In genomic region chr5:140659607-140660272, GRCm38 (mm10) we compare ENCODE assay signal across 8 mouse cellular contexts. TPM values are rescaled to one million over a fixed set of nuclear protein-coding genes. Genes with fewer than 3 reads are reported as not detected.
A peak's percentile ranks its signal among the peaks of the same experiment; 100 is the strongest.
DNase-seq lines count a peak whose midpoint lies in the region; ATAC-seq lines count a peak whose summit lies in the region.

No protein-coding gene starts in this region.

- H3K9me3 ChIP-seq in embryonic facial prominence, embryonic 13.5 days, result no peaks in the 10 kb centered on the region
- H3K9me3 ChIP-seq in midbrain, embryonic 15.5 days, result no peaks in the 10 kb centered on the region

- H3K27me3 ChIP-seq in embryonic facial prominence, embryonic 13.5 days, result no peaks in the 10 kb centered on the region
- H3K27me3 ChIP-seq in midbrain, embryonic 15.5 days (replicated peaks), result no peaks in the 10 kb centered on the region

- H3K9ac ChIP-seq in embryonic facial prominence, embryonic 13.5 days, result 0 out of 2 replicates have a peak overlapping the region, but pooled peaks have one; percentile 37
- H3K9ac ChIP-seq in midbrain, embryonic 15.5 days, result no peak overlapping the region

- WGBS in embryonic facial prominence, embryonic 13.5 days, result 28% methylated on average over 16 of the region's 16 CpGs
- WGBS in midbrain, embryonic 15.5 days, result 23% methylated on average over 16 of the region's 16 CpGs

- peak overlapping the region; percentile 21 for H3K4me2 ChIP-seq in embryonic facial prominence, embryonic 13.5 days
- H3K4me2 ChIP-seq in midbrain, embryonic 15.5 days, result peak overlapping the region; percentile 1; the same call in 1 of the 2 replicates

- peaks cover 5% of the 10 kb centered on the region; the same call in 1 of the 2 replicates for H3K36me3 ChIP-seq in embryonic facial prominence, embryonic 13.5 days
- 0 out of 2 replicates have a peak, but pooled peaks cover 3% of the 10 kb centered on the region for H3K36me3 ChIP-seq in midbrain, embryonic 15.5 days (replicated peaks)

- H3K4me3 ChIP-seq in embryonic facial prominence, embryonic 13.5 days, result no peak overlapping the region
- no peak overlapping the region for H3K4me3 ChIP-seq in midbrain, embryonic 15.5 days

- peaks cover 40% of the 10 kb centered on the region for H3K4me1 ChIP-seq in embryonic facial prominence, embryonic 13.5 days
- peaks cover 44% of the 10 kb centered on the region for H3K4me1 ChIP-seq in midbrain, embryonic 15.5 days

- no peak overlapping the region for H3K27ac ChIP-seq in embryonic facial prominence, embryonic 13.5 days
- peak overlapping the region; percentile 82 for H3K27ac ChIP-seq in midbrain, embryonic 15.5 days

- no peak for ATAC-seq in embryonic facial prominence, embryonic 13.5 days (ENCODE audit: insufficient number of reproducible peaks, insufficient read depth, low FRiP score, low TSS enrichment, low read depth)
- peak; percentile 89 for ATAC-seq in midbrain, embryonic 15.5 days (replicated peaks)

- DNase-seq in embryo, embryonic 11 days, result peak; percentile 29
- no peak for DNase-seq in embryo, embryonic 9.5 days (ENCODE audit: extremely low spot score)
- DNase-seq in layer of hippocampus, adult 18-20 months (ENCODE audit: low spot score in 2 of 2), result peak; percentile 74 to 86
- no peak for DNase-seq in spleen, postnatal 4 days (ENCODE audit: low spot score in 2 of 2)
- no peak for DNase-seq in kidney, postnatal 36 days
- DNase-seq in urinary bladder, postnatal 36 days (ENCODE audit: low spot score in 2 of 2), result no peak

RNA-seq across cellular contexts. Expression of gene Ttyh3, which starts 10.9 kb away (rescaled TPM):
- 45.0 and 47.6 TPM in 2 replicates for polyA plus RNA-seq in embryonic facial prominence, embryonic 13.5 days (2015; fragmentation: Nextera tagmentation; extraction: Ambion mirVana)
- total RNA-seq in layer of hippocampus, adult 18-20 months (2021), result 100 to 1,000 TPM; 182 to 186 TPM
- 80.3 and 84.2 TPM in 2 replicates for polyA plus RNA-seq in midbrain, embryonic 15.5 days (2015; fragmentation: Nextera tagmentation; extraction: Ambion mirVana)

RNA-seq across cellular contexts. Expression of gene Iqce, which starts 42.4 kb away (rescaled TPM):
- polyA plus RNA-seq in embryonic facial prominence, embryonic 13.5 days (2015; fragmentation: Nextera tagmentation; extraction: Ambion mirVana), result 25.3 and 27.9 TPM in 2 replicates
- total RNA-seq in layer of hippocampus, adult 18-20 months (2021), result 10 to 100 TPM; 47.4 to 55.1 TPM
- 27.4 and 32.2 TPM in 2 replicates for polyA plus RNA-seq in midbrain, embryonic 15.5 days (2015; fragmentation: Nextera tagmentation; extraction: Ambion mirVana)

RNA-seq across cellular contexts. Expression of gene Brat1, which starts 45.1 kb away (rescaled TPM):
- polyA plus RNA-seq in embryonic facial prominence, embryonic 13.5 days (2015; fragmentation: Nextera tagmentation; extraction: Ambion mirVana), result 21.7 and 22.0 TPM in 2 replicates
- 10 to 100 TPM; 17.7 to 18.5 TPM for total RNA-seq in layer of hippocampus, adult 18-20 months (2021)
- 25.4 and 25.9 TPM in 2 replicates for polyA plus RNA-seq in midbrain, embryonic 15.5 days (2015; fragmentation: Nextera tagmentation; extraction: Ambion mirVana)

RNA-seq across cellular contexts. Expression of gene Lfng, which starts 52.6 kb away (rescaled TPM):
- 20.6 and 21.8 TPM in 2 replicates for polyA plus RNA-seq in embryonic facial prominence, embryonic 13.5 days (2015; fragmentation: Nextera tagmentation; extraction: Ambion mirVana)
- total RNA-seq in layer of hippocampus, adult 18-20 months (2021), result 10 to 100 TPM; 19.3 to 21.2 TPM
- 20.4 and 21.8 TPM in 2 replicates for polyA plus RNA-seq in midbrain, embryonic 15.5 days (2015; fragmentation: Nextera tagmentation; extraction: Ambion mirVana)

Comparison
In these comparisons a context has a peak if more than half of its experiments do, and no peak if none do; other contexts are left out.
1. DNase-seq: peak in embryo, embryonic 11 days (single experiment) and layer of hippocampus, adult 18-20 months (2 of 2); none in embryo, embryonic 9.5 days (single experiment), spleen, postnatal 4 days (0 of 2), kidney, postnatal 36 days (0 of 2) and urinary bladder, postnatal 36 days (0 of 2).